Mouse (Mus musculus): ENCODE data around the gene AC170998.1. TPM values are rescaled to one million over a fixed set of nuclear protein-coding genes. Genes with fewer than 3 reads are reported as not detected.

Gene AC170998.1
- polyA plus RNA-seq, 1 experiment = 0.65 TPM

GRCm38 (mm10) chr17:28743145-28743866, 17.4 kb downstream of the AC170998.1 start:
- no peak for DNase-seq
- H3K4me1 ChIP-seq (replicated peaks; ENCODE audit: control insufficient read depth, insufficient read depth, low read length) = no peaks in the 10 kb centered on the region
- TF ChIP-seq CTCF (IDR thresholded peaks at IDR 0.05; ENCODE audit: borderline replicate concordance, control insufficient read depth, extremely low read depth, insufficient read depth, low read length, poor library complexity) (no peak), POLR2A (IDR thresholded peaks at IDR 0.05; ENCODE audit: control insufficient read depth, extremely low read depth, insufficient read depth, low read length, poor library complexity) (no peak)
- no peak overlapping the region for H3K27ac ChIP-seq (ENCODE audit: control insufficient read depth, insufficient read depth, low read length)
- WGBS = 97% methylated on average over 11 of the region's 11 CpGs
- H3K27me3 ChIP-seq (ENCODE audit: control insufficient read depth, insufficient read depth, low read length) = no peaks in the 10 kb centered on the region
- H3K36me3 ChIP-seq (ENCODE audit: control insufficient read depth, insufficient read depth, low read length) = peaks cover 70% of the 10 kb centered on the region
- no peak overlapping the region for H3K4me3 ChIP-seq (ENCODE audit: control insufficient read depth, insufficient read depth, low read length)

- WGBS = 98% methylated on average over 9 of the region's 9 CpGs
- no peak overlapping the region for H3K4me3 ChIP-seq (ENCODE audit: control insufficient read depth, insufficient read depth, low read length)
- peaks cover 70% of the 10 kb centered on the region for H3K36me3 ChIP-seq (ENCODE audit: control insufficient read depth, insufficient read depth, low read length)
- H3K27ac ChIP-seq (ENCODE audit: control insufficient read depth, insufficient read depth, low read length) = no peak overlapping the region
- no peak for TF ChIP-seq POLR2A (IDR thresholded peaks at IDR 0.05; ENCODE audit: control insufficient read depth, extremely low read depth, insufficient read depth, low read length, poor library complexity)
- no peak for TF ChIP-seq CTCF (IDR thresholded peaks at IDR 0.05; ENCODE audit: borderline replicate concordance, control insufficient read depth, extremely low read depth, insufficient read depth, low read length, poor library complexity)
- no peaks in the 10 kb centered on the region for H3K27me3 ChIP-seq (ENCODE audit: control insufficient read depth, insufficient read depth, low read length)
- no peaks in the 10 kb centered on the region for H3K4me1 ChIP-seq (replicated peaks; ENCODE audit: control insufficient read depth, insufficient read depth, low read length)
- peak; percentile 25 for DNase-seq
Observed at GRCm38 (mm10) chr17:28743916-28744315, 18.0 kb downstream of the AC170998.1 start.

GRCm38 (mm10) chr17:28745773-28746172, 19.9 kb downstream of the AC170998.1 start:
- H3K4me1 ChIP-seq (replicated peaks; ENCODE audit: control insufficient read depth, insufficient read depth, low read length) = no peaks in the 10 kb centered on the region
- peaks cover 66% of the 10 kb centered on the region for H3K36me3 ChIP-seq (ENCODE audit: control insufficient read depth, insufficient read depth, low read length)
- TF ChIP-seq POLR2A (IDR thresholded peaks at IDR 0.05; ENCODE audit: control insufficient read depth, extremely low read depth, insufficient read depth, low read length, poor library complexity) = no peak
- no peak overlapping the region for H3K27ac ChIP-seq (ENCODE audit: control insufficient read depth, insufficient read depth, low read length)
- H3K4me3 ChIP-seq (ENCODE audit: control insufficient read depth, insufficient read depth, low read length) = no peak overlapping the region
- WGBS = 95% methylated on average over 6 of the region's 6 CpGs
- H3K27me3 ChIP-seq (ENCODE audit: control insufficient read depth, insufficient read depth, low read length) = no peaks in the 10 kb centered on the region
- DNase-seq = no peak

- H3K27me3 ChIP-seq (ENCODE audit: control insufficient read depth, insufficient read depth, low read length) = no peaks in the 10 kb centered on the region
- DNase-seq = no peak
- no peak overlapping the region for H3K27ac ChIP-seq (ENCODE audit: control insufficient read depth, insufficient read depth, low read length)
- 93% methylated on average over 4 of the region's 4 CpGs for WGBS
- H3K4me1 ChIP-seq (replicated peaks; ENCODE audit: control insufficient read depth, insufficient read depth, low read length) = no peaks in the 10 kb centered on the region
- peaks cover 49% of the 10 kb centered on the region for H3K36me3 ChIP-seq (ENCODE audit: control insufficient read depth, insufficient read depth, low read length)
- H3K4me3 ChIP-seq (ENCODE audit: control insufficient read depth, insufficient read depth, low read length) = no peak overlapping the region
- TF ChIP-seq POLR2A (IDR thresholded peaks at IDR 0.05; ENCODE audit: control insufficient read depth, extremely low read depth, insufficient read depth, low read length, poor library complexity) (no peak), CTCF (IDR thresholded peaks at IDR 0.05; ENCODE audit: borderline replicate concordance, control insufficient read depth, extremely low read depth, insufficient read depth, low read length, poor library complexity) (no peak)
Observed at GRCm38 (mm10) chr17:28748001-28748400, 22.1 kb downstream of the AC170998.1 start.

- Histone ChIP-seq H3K4me1 (replicated peaks; ENCODE audit: control insufficient read depth, insufficient read depth, low read length) (no peaks in the 10 kb centered on the region), H3K27me3 (ENCODE audit: control insufficient read depth, insufficient read depth, low read length) (no peaks in the 10 kb centered on the region), H3K4me3 (ENCODE audit: control insufficient read depth, insufficient read depth, low read length) (no peak overlapping the region), H3K36me3 (ENCODE audit: control insufficient read depth, insufficient read depth, low read length) (peaks cover 24% of the 10 kb centered on the region), H3K27ac (ENCODE audit: control insufficient read depth, insufficient read depth, low read length) (no peak overlapping the region)
- TF ChIP-seq POLR2A (IDR thresholded peaks at IDR 0.05; ENCODE audit: control insufficient read depth, extremely low read depth, insufficient read depth, low read length, poor library complexity) (no peak), CTCF (IDR thresholded peaks at IDR 0.05; ENCODE audit: borderline replicate concordance, control insufficient read depth, extremely low read depth, insufficient read depth, low read length, poor library complexity) (no peak)
- WGBS = 10% methylated on average over 6 of the region's 6 CpGs
- no peak for DNase-seq
Observed at GRCm38 (mm10) chr17:28750580-28750979, 24.7 kb downstream of the AC170998.1 start.

GRCm38 (mm10) chr17:28756447-28756846, 30.6 kb downstream of the AC170998.1 start:
- WGBS = 61% methylated on average over 5 of the region's 5 CpGs
- DNase-seq = no peak
- TF ChIP-seq CTCF (IDR thresholded peaks at IDR 0.05; ENCODE audit: borderline replicate concordance, control insufficient read depth, extremely low read depth, insufficient read depth, low read length, poor library complexity) = no peak
- TF ChIP-seq POLR2A (IDR thresholded peaks at IDR 0.05; ENCODE audit: control insufficient read depth, extremely low read depth, insufficient read depth, low read length, poor library complexity) = no peak
- H3K27ac ChIP-seq (ENCODE audit: control insufficient read depth, insufficient read depth, low read length) = no peak overlapping the region
- H3K27me3 ChIP-seq (ENCODE audit: control insufficient read depth, insufficient read depth, low read length) = no peaks in the 10 kb centered on the region
- H3K4me1 ChIP-seq (replicated peaks; ENCODE audit: control insufficient read depth, insufficient read depth, low read length) = no peaks in the 10 kb centered on the region
- H3K36me3 ChIP-seq (ENCODE audit: control insufficient read depth, insufficient read depth, low read length) = no peaks in the 10 kb centered on the region
- H3K4me3 ChIP-seq (ENCODE audit: control insufficient read depth, insufficient read depth, low read length) = no peak overlapping the region

GRCm38 (mm10) chr17:28757470-28757869, 31.6 kb downstream of the AC170998.1 start:
- Histone ChIP-seq H3K36me3 (ENCODE audit: control insufficient read depth, insufficient read depth, low read length) (no peaks in the 10 kb centered on the region), H3K27me3 (ENCODE audit: control insufficient read depth, insufficient read depth, low read length) (no peaks in the 10 kb centered on the region), H3K27ac (ENCODE audit: control insufficient read depth, insufficient read depth, low read length) (no peak overlapping the region), H3K4me3 (ENCODE audit: control insufficient read depth, insufficient read depth, low read length) (no peak overlapping the region), H3K4me1 (replicated peaks; ENCODE audit: control insufficient read depth, insufficient read depth, low read length) (no peaks in the 10 kb centered on the region)
- 61% methylated on average over 2 of the region's 2 CpGs for WGBS
- TF ChIP-seq POLR2A (IDR thresholded peaks at IDR 0.05; ENCODE audit: control insufficient read depth, extremely low read depth, insufficient read depth, low read length, poor library complexity) (no peak), CTCF (IDR thresholded peaks at IDR 0.05; ENCODE audit: borderline replicate concordance, control insufficient read depth, extremely low read depth, insufficient read depth, low read length, poor library complexity) (no peak)
- no peak for DNase-seq
